Mouse (Mus musculus) forebrain, embryonic 14.5 days (tissue): ENCODE data around the gene Itgal. TPM values are rescaled to one million over a fixed set of nuclear protein-coding genes. Genes with fewer than 3 reads are reported as not detected.
"Not testable (repeated sequence)": the region's sequence is repeated elsewhere in the genome, so short reads cannot be mapped to it uniquely, and the experiment has no call there.

ENCODE experiments used
- ATAC-seq: fragments of 200-750 bp; cut with Nextera tagmentation; 2 replicates; pipeline ENCODE4 v1.8.0; 2017; ENCODE audit warnings: mild to moderate bottlenecking, moderate library complexity
- DNase-seq: peaks from one replicate; pipeline ENCODE4 v3.0.0-alpha.2; 2015; ENCODE audit warnings: low spot score
- H3K27ac ChIP-seq: fragments of 300-500 bp; sonication (generic); 2 replicates; pipeline ENCODE4 v1.5.1; 2014; ENCODE audit warnings: low read depth, mild to moderate bottlenecking, control low read depth, low read length, moderate library complexity
- H3K27me3 ChIP-seq: fragments of 300-500 bp; sonication (generic); replicated peaks from 2 replicates; pipeline ENCODE4 v1.6.1; 2014; ENCODE audit warnings: low read length, control low read depth, mixed read lengths; ENCODE audit not compliant: control insufficient read depth, insufficient read depth
- H3K36me3 ChIP-seq: fragments of 300-500 bp; sonication (generic); 2 replicates; pipeline ENCODE4 v1.6.1; 2014; ENCODE audit warnings: low read length, control low read depth; ENCODE audit not compliant: control insufficient read depth, insufficient read depth
- H3K4me1 ChIP-seq: fragments of 300-500 bp; sonication (generic); 2 replicates; pipeline ENCODE4 v1.6.1; 2014; ENCODE audit warnings: antibody characterized with exemption, low read length, control low read depth; ENCODE audit not compliant: control insufficient read depth, insufficient read depth
- H3K4me2 ChIP-seq: fragments of 300-500 bp; sonication (generic); 2 replicates; pipeline ENCODE4 v1.6.1; 2014; ENCODE audit warnings: mild to moderate bottlenecking, control low read depth, low read length
- H3K4me3 ChIP-seq: fragments of 300-500 bp; sonication (generic); 2 replicates; pipeline ENCODE4 v1.5.1; 2014; ENCODE audit warnings: low read depth, low read length, control low read depth
- H3K9ac ChIP-seq: fragments of 300-500 bp; sonication (generic); 2 replicates; pipeline ENCODE4 v1.6.1; 2014; ENCODE audit warnings: mild to moderate bottlenecking, low read length, control low read depth, moderate library complexity
- H3K9me3 ChIP-seq: fragments of 300-500 bp; sonication (generic); replicated peaks from 2 replicates; pipeline ENCODE4 v1.6.1; 2016; ENCODE audit warnings: low read length, control low read depth, mixed read lengths; ENCODE audit not compliant: control insufficient read depth
- WGBS: fragments of 180-500 bp; shearing (Covaris S2); extraction: QIAGEN DNeasy Blood & Tissue Kit; methylation state at CpG from one replicate; pipeline ENCODE4 v1.1.7; 2014; 5-methylcytosine and 5-hydroxymethylcytosine counted together
- polyA plus RNA-seq: library from polyadenylated mRNA; unstranded; fragments of >200 nt; fragmentation: Nextera tagmentation; extraction: Ambion mirVana; gene quantifications from 2 replicates; pipeline ENCODE4 v1.2.1, GENCODE M21; 2014

Itgal gene
- polyA plus RNA-seq, 1 experiment from 2014 or later, result 0.23 TPM

GRCm38 (mm10) chr7:127351230-127352004 is 55.4 kb downstream of the Itgal start:
- Histone ChIP-seq H3K4me1 (no peaks in the 10 kb centered on the region), H3K4me3 (no peak overlapping the region), H3K36me3 (no peaks in the 10 kb centered on the region), H3K27me3 (no peaks in the 10 kb centered on the region), H3K9ac (no peak overlapping the region), H3K4me2 (no peak overlapping the region), H3K9me3 (no peaks in the 10 kb centered on the region), H3K27ac (no peak overlapping the region)
- WGBS, result 89% methylated on average over 5 of the region's 5 CpGs
- no peak for DNase-seq
- ATAC-seq, result no peak

- Histone ChIP-seq H3K4me1 (no peaks in the 10 kb centered on the region), H3K4me2 (no peak overlapping the region), H3K27me3 (no peaks in the 10 kb centered on the region), H3K9me3 (no peaks in the 10 kb centered on the region), H3K36me3 (no peaks in the 10 kb centered on the region), H3K27ac (no peak overlapping the region), H3K4me3 (no peak overlapping the region), H3K9ac (no peak overlapping the region)
- WGBS, result 72% methylated on average over 3 of the region's 3 CpGs
- no peak for DNase-seq
- no peak for ATAC-seq
Observed at GRCm38 (mm10) chr7:127355796-127356195, 59.7 kb downstream of the Itgal start.

GRCm38 (mm10) chr7:127357871-127358270 is 61.8 kb downstream of the Itgal start:
- Histone ChIP-seq H3K27ac (no peak overlapping the region), H3K9me3 (no peaks in the 10 kb centered on the region), H3K36me3 (no peaks in the 10 kb centered on the region), H3K4me2 (no peak overlapping the region), H3K4me3 (no peak overlapping the region), H3K9ac (no peak overlapping the region), H3K4me1 (no peaks in the 10 kb centered on the region), H3K27me3 (no peaks in the 10 kb centered on the region)
- ATAC-seq, result no peak
- 26% methylated on average over 2 of the region's 2 CpGs for WGBS
- DNase-seq, result no peak

- H3K4me3 ChIP-seq, result no peak overlapping the region
- H3K9ac ChIP-seq, result no peak overlapping the region
- no peaks in the 10 kb centered on the region for H3K9me3 ChIP-seq
- no peaks in the 10 kb centered on the region for H3K27me3 ChIP-seq
- no peaks in the 10 kb centered on the region; the same call in 1 of the 2 replicates for H3K4me1 ChIP-seq
- WGBS, result 74% methylated on average over 4 of the region's 4 CpGs
- H3K27ac ChIP-seq, result no peak overlapping the region
- ATAC-seq (no peak), DNase-seq (no peak)
- no peak overlapping the region for H3K4me2 ChIP-seq
- H3K36me3 ChIP-seq, result no peaks in the 10 kb centered on the region
Observed at GRCm38 (mm10) chr7:127358472-127358871, 62.4 kb downstream of the Itgal start.

GRCm38 (mm10) chr7:127360265-127360664 is 64.2 kb downstream of the Itgal start:
- ATAC-seq, result no peak
- Histone ChIP-seq H3K9me3 (no peaks in the 10 kb centered on the region), H3K27ac (no peak overlapping the region), H3K4me1 (peaks cover 2% of the 10 kb centered on the region; the same call in 1 of the 2 replicates), H3K4me3 (no peak overlapping the region), H3K36me3 (no peaks in the 10 kb centered on the region), H3K4me2 (no peak overlapping the region), H3K27me3 (no peaks in the 10 kb centered on the region), H3K9ac (no peak overlapping the region)
- no peak for DNase-seq
- 77% methylated on average over 4 of the region's 4 CpGs for WGBS

GRCm38 (mm10) chr7:127361449-127361848 is 65.4 kb downstream of the Itgal start:
- H3K36me3 ChIP-seq, result no peaks in the 10 kb centered on the region
- no peaks in the 10 kb centered on the region for H3K27me3 ChIP-seq
- no peaks in the 10 kb centered on the region for H3K9me3 ChIP-seq
- H3K4me3 ChIP-seq, result no peak overlapping the region
- ATAC-seq (no peak), DNase-seq (no peak)
- no peak overlapping the region for H3K4me2 ChIP-seq
- WGBS, result 52% methylated on average over 13 of the region's 13 CpGs
- H3K9ac ChIP-seq, result no peak overlapping the region
- no peak overlapping the region for H3K27ac ChIP-seq
- H3K4me1 ChIP-seq, result peaks cover 2% of the 10 kb centered on the region; the same call in 1 of the 2 replicates

- H3K27ac ChIP-seq, H3K36me3 ChIP-seq, H3K27me3 ChIP-seq, H3K4me3 ChIP-seq, H3K9ac ChIP-seq, ATAC-seq, H3K4me1 ChIP-seq, H3K9me3 ChIP-seq: not testable (repeated sequence)
- DNase-seq, result peak; percentile 85
- peak overlapping the region; percentile 37 for H3K4me2 ChIP-seq
- 10% methylated on average over 13 of the region's 13 CpGs for WGBS
Observed at GRCm38 (mm10) chr7:127362418-127362817, 66.4 kb downstream of the Itgal start.

GRCm38 (mm10) chr7:127363475-127363921 is 67.4 kb downstream of the Itgal start:
- Histone ChIP-seq H3K36me3 (no peaks in the 10 kb centered on the region), H3K4me1 (peaks cover 2% of the 10 kb centered on the region; the same call in 1 of the 2 replicates), H3K27me3 (no peaks in the 10 kb centered on the region), H3K4me2 (peak overlapping the region; percentile 65), H3K9ac (peak overlapping the region; percentile 63), H3K4me3 (peak overlapping the region; percentile 31), H3K27ac (no peak overlapping the region), H3K9me3 (no peaks in the 10 kb centered on the region)
- WGBS, result 1% methylated on average over 24 of the region's 24 CpGs
- peak; percentile 57; the same call in 1 of the 2 replicates for ATAC-seq
- DNase-seq, result peak; percentile 40

- no peak overlapping the region for H3K9ac ChIP-seq
- WGBS, result 44% methylated on average over 4 of the region's 4 CpGs
Observed at GRCm38 (mm10) chr7:127364166-127364565, 68.1 kb downstream of the Itgal start.

More at GRCm38 (mm10) chr7:127364166-127364565, 68.1 kb downstream of the Itgal start:
- Histone ChIP-seq H3K4me1 (peaks cover 2% of the 10 kb centered on the region; the same call in 1 of the 2 replicates), H3K36me3 (no peaks in the 10 kb centered on the region), H3K9me3 (no peaks in the 10 kb centered on the region), H3K27me3 (no peaks in the 10 kb centered on the region), H3K27ac (no peak overlapping the region), H3K4me3 (peak overlapping the region; percentile 31), H3K4me2 (peak overlapping the region; percentile 65)
- DNase-seq (no peak), ATAC-seq (no peak)
